Mouse (Mus musculus) myocyte (in vitro differentiated cells): ENCODE measurements around the gene Rnf224.

Experiments
- E2F4 ChIP-seq: IDR thresholded peaks from one replicate; pipeline ENCODE4 v1.6.1; 2011; ENCODE audit warnings: mild to moderate bottlenecking, control low read depth, moderate library complexity; ENCODE audit not compliant: insufficient read depth
- MAX ChIP-seq: IDR thresholded peaks from one replicate; pipeline ENCODE4 v1.6.1; 2011; ENCODE audit warnings: low read depth, mild to moderate bottlenecking, control low read depth
- MYOD1 ChIP-seq, 3 experiments: IDR thresholded peaks; one replicate each; pipeline ENCODE4 v1.6.1; 2011; ENCODE audit warnings: control low read depth in 2 of 3, low read depth in 2 of 3, mild to moderate bottlenecking in 2 of 3, moderate library complexity in 1 of 3; ENCODE audit not compliant: insufficient read length in 2 of 3, control insufficient read depth in 1 of 3
- MYOG ChIP-seq, 3 experiments: IDR thresholded peaks; one replicate each; pipeline ENCODE4 v1.6.1; 2011; ENCODE audit warnings: control low read depth in 2 of 3, low read depth in 2 of 3, mild to moderate bottlenecking in 2 of 3; ENCODE audit not compliant: insufficient read length in 2 of 3, control insufficient read depth in 1 of 3, insufficient read depth in 1 of 3
- POLR2A ChIP-seq: IDR thresholded peaks from one replicate; pipeline ENCODE4 v1.6.1; 2011; ENCODE audit warnings: low read depth, mild to moderate bottlenecking, control low read depth, moderate library complexity; ENCODE audit not compliant: insufficient read length
- POLR2AphosphoS2 ChIP-seq: IDR thresholded peaks from one replicate; pipeline ENCODE4 v1.6.1; 2011; ENCODE audit warnings: low read depth, control low read depth; ENCODE audit not compliant: insufficient read length
- TCF12 ChIP-seq: IDR thresholded peaks from one replicate; pipeline ENCODE4 v1.6.1; 2011; ENCODE audit warnings: mild to moderate bottlenecking, control low read depth; ENCODE audit not compliant: poor library complexity, insufficient read depth, severe bottlenecking
- USF1 ChIP-seq: IDR thresholded peaks from one replicate; pipeline ENCODE4 v1.6.1; 2011; ENCODE audit warnings: low read depth, mild to moderate bottlenecking, control low read depth, moderate library complexity

DNA sequence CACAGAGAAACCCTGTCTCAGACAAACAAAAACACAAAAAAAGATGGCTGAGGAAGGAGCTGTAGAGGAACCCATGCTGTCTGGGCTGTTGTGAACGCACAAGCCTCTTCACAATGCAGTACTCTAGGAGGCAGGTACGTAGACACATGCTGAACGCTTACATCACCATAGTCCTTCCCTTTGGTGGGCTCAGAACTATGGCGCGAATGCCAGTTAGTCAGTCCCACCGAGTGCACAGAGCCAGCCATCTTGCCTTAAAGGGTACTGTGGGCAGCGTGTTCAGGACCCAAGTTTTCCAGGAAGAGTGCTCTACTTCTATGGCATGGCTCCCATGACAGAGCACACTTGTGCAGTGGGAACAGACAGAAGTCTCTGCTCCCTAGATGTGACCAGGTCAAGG lies 52.1 kb downstream of the Rnf224 start:
- TF ChIP-seq POLR2A (no peak), MYOG (IDR thresholded peaks at IDR 0.05; ENCODE audit: control insufficient read depth in 1 of 3, insufficient read depth in 1 of 3, insufficient read length in 2 of 3, low read depth in 2 of 3) (no peak), POLR2AphosphoS2 (no peak), E2F4 (no peak), TCF12 (no peak), MAX (no peak), USF1 (no peak), MYOD1 (IDR thresholded peaks at IDR 0.05; ENCODE audit: control insufficient read depth in 1 of 3, insufficient read length in 2 of 3, low read depth in 2 of 3) (no peak)
